Mouse (Mus musculus) layer of hippocampus, adult 9-10 months (tissue): ENCODE measurements around the gene Dolk.

ENCODE experiments used
- DNase-seq: peaks from one replicate; pipeline ENCODE4 v3.0.0; 2022; ENCODE audit warnings: low spot score

Gene Dolk

DNA sequence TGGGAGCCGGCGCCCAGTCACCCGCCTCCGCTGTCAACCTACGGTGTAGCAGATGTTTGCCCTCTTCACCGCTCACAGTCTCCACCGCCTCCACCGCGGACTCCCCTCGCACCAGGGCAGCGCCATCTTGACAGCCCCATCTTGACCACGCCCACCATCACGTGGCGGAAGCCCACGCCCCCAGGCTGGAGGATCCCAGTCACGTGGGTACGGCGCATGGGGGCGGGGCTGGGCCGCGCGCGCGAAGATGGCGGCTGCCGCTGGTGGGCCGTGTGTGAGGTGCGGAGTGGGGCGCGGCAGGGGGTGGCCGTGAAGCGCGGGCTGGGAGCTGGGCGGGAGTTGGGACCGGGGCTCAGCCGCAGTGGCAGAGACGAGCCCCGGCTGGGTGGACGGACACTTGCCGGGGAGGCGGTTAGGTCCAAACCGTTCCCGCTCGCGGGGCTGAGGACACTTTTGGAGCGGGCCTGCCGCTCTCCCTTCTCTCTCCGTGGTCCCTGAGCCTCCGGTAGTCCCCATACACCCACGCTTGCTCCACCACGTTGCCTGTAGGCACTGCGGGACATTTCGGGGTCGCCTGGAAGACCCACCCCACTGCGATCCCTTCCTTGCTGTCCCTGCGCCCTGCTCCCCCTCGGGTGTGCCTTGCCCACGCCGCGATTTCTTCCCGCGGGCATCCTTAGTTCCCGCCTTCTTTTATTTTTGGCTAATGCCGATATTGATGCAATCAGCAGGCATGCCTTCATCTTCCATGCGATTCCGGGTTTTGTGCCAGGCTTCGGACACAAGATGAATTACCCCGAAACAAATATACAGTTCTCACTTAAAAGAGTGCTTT, at the start of gene Dolk, which contains the start of gene Nup188:
TSS of gene Dolk (minus strand) at position 143 of the 835 bp plus-strand sequence.
TSS of gene Nup188 (plus strand) at position 206 of the 835 bp plus-strand sequence.
- DNase-seq, result peak; percentile 75

DNA sequence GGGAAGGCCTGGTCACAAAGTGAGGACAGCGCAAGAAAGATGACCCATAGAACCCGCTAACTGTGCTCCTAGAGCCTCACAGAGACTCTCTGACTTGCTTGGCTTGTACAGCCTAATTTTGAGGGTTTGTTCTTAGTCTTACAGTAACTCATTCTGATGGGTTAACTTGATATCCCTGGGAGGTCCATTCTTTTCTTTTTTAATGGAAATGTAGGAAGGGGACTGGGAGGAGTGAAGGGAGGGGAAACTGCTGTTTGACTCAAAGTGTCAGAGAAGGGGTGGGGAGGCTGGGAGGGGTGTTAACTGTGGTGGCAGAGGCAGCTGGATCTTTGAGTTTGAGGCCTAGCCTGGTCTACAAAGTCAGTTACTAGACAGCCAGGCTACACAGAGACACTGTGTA, 49.2 kb upstream of the Dolk start:
- no peak for DNase-seq

- DNase-seq, result no peak
These were observed 42.7 kb upstream of the Dolk start for GRCm38 (mm10) chr2:30328791-30329190.

DNA sequence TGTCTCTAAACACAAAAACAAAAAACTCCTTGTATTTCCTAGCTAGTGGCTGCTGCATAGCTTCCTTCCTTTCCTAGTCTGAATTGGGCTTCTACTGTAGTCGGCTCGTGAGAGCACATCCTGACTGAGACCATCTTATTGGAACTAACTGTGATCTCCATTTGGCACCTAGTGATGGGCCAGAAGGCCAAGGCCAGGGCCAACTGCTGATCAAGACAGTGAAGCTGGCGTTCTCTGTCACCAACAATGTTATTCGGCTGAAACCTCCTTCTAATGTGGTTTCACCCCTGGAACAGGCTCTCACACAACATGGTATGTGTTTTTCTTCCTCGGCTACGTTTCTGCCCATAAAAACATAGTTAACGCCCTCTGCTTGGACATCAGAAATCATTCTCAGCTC, 41.1 kb upstream of the Dolk start:
- DNase-seq, result no peak

DNA sequence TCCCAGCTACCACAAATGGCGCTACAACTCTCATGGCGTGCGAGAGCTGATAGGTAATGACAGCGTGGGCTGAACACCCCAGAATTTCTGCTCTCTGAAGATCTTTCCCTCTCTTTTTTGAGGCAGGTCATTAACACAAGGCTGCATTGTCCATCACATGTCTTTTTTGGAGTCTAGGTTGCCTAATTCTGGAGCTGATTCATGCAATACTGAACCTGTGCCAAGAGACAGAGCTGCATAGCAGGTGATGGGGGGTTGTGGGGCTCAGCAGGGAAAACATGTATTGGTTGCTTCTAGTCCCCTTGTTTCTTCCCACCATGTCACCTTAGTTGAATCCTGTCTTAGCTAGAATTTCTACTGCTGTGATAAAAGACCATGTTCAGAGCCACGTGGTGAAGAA, 39.2 kb upstream of the Dolk start:
- no peak for DNase-seq

- DNase-seq, result no peak
These were observed 37.0 kb upstream of the Dolk start for GRCm38 (mm10) chr2:30323111-30323510.

DNA sequence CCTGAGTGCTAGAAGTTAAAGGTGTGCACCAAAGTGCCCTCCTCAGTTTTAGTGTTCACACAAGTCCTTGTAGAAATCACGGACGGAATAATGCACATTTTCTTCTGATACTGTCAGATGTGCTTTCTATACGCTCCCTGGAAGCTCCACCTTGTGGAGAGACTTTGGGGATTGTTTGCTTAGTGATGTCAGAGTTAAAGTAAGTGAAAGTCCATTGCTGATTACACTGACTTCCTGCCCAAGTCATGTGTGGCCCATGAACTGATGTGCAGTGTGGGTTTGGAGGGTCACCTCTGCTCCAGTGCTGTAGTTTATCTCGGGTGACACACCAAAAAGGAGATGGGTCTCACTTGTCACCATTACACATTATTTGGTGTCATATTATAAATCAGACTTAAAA, 33.1 kb upstream of the Dolk start:
- DNase-seq, result no peak

DNA sequence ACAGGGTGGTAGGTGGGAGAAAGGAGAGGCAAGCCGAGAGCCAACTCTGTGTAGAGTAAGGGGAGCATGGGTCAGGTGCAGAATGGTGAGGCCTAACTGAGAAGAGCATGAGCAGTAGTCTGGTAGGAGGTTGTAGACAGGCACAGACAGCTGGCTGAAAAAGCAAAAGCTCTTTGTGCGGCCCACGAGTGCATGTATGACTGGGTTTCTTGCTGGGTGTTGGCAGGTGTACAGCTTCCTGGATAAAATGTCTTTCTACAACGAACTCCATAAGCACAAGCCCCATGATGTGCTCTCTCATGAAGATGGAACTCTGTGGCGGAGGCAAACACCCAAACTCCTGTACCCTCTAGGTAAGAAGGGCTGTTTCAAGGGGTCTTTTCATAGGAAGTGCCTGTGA, 30.8 kb upstream of the Dolk start:
- DNase-seq, result no peak

DNA sequence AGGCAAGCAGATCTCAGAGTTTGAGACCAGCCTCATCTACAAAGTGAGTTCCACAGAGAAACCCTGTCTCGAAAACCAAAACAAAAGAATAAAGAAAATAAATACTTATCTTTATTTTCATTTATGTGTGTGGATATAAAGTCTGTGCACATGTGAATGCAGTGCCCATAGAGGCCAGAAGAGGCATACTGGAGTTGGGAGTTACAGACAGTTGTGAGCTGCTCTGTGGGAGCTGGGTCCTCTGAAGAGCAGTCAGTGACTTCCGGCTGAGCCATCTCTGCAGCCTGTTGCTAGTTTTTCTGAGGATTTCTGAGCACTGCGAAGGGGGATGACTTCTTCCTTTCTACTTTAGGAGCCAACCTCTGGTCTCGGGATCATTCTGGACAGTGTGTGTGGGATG, 30.0 kb upstream of the Dolk start:
- DNase-seq, result no peak

GRCm38 (mm10) chr2:30311481-30311880, 25.3 kb upstream of the Dolk start:
- no peak for DNase-seq

DNA sequence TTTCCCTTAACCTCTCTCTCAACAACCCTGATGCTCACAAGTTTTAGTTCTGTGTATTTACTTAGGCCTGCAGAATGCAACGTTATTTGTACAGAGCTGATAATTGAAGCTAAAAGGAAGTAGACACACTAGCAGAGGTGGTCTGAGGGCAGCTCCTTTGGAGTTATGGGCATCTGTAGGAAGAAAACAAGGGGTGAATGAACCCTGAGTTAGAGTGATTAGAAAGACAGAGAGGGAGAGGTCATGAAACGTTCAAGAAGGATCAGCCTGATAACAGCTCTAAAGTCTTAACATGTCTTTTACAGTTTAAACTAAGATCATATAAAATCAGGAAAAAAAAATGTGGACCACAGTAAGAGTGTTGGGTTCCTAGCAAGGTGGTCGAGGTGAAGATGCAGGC, 23.2 kb upstream of the Dolk start:
- DNase-seq, result no peak

DNA sequence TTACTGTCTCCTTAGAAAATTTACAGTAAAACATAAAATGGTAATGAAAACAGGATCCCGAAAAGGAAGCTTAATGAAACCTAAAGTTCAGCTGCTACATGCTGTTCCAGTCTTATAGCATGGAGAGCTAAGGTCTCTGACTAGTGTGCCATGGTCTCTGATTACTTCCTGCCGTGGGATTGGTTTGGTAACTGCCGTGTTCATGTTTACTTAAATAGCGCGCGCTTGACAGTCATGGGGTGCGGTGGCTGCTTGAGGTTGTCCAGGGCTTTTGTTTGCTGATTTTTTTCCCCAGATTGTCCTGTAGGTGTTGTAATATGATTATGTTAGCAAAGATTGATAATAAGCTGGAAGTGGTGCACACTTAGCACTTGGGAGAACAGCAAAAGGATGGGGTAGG, 20.0 kb upstream of the Dolk start:
- no peak for DNase-seq

GRCm38 (mm10) chr2:30299966-30300365, 13.8 kb upstream of the Dolk start:
- no peak for DNase-seq

- DNase-seq, result no peak
These were observed 13.4 kb upstream of the Dolk start for GRCm38 (mm10) chr2:30299525-30299924.

DNA sequence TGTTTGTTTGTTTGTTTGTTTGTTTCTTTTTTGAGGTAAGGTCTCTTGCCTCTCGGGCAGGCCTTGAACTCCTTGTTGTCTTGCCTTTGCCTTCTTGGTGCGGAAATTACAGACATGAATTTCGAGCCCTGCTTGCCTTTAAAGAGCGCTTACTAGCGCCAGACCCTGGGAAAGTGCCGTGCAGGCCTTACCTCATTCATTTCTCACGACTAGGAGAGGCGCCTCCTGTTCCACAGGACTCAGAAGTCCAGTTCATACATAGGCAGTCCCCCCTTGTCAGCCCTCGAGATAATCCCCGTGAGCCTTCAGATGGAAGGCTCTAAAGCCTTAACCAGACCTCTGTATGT, 866 bp upstream of the Dolk start:
- no peak for DNase-seq

DNA sequence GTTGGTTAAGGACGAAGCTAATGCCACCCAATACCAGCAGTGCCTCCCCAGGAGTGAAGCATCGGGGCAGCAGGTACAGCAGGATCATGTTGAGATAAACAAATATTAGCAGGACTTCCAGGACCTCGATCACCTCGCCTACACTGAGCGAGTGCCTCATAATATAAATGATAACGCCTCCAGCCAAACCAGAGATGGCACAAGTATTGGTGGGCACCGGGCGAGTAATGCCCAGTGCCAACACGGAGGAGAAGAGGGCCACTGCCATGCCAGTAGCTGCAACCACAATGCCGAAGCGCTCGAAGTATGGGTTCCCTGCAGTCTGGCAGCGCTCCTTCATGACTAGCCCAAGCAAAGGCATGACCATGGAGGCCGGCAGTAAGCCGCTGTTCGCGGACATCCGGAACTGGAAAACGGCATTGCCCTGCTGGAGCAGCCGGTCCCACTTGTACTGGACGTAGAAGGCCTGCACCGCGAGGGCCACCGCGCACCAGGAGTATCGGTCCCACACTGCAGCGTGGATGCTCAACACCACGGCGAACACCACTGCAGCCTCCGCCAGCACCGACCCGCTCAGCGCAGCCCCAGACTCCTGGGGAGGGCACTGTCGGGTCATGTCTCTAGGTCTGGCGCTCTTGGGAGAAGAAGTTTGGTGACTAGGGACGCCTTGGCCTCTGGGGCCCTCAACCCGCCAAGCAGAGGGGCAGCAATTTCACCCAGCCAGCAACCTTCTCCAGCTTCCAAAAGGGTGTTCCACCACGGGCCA, 535 bp downstream of the Dolk start:
- no peak for DNase-seq

DNA sequence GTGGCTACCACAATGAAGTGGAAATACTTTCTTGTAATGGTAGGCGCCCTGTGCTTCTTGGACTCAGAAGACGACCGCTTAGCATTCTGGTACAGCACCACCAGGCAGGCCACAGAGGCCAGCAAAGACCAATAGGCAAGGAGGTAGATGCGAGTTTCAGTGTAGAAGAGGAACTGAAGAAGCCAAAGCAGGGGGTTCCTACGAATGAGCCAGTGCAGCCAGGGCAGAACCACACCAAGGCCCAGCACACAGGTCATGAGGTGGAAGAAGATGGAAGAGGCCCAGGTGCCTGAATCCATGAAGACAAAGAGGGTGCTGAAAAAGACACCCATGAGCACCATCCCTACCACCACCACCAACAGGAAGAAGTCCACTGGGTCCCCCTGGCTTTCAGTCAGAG, 1.1 kb downstream of the Dolk start:
- DNase-seq, result no peak

- DNase-seq, result no peak
These were observed 2.9 kb downstream of the Dolk start for GRCm38 (mm10) chr2:30283193-30283592.

GRCm38 (mm10) chr2:30281651-30282050, 4.5 kb downstream of the Dolk start:
- DNase-seq, result no peak

- no peak for DNase-seq
These were observed 5.4 kb downstream of the Dolk start, which contains the start of gene Gm28038 for GRCm38 (mm10) chr2:30280743-30281142. Gene Gm28038, plus strand, starts transcription at chr2:30281043.

DNA sequence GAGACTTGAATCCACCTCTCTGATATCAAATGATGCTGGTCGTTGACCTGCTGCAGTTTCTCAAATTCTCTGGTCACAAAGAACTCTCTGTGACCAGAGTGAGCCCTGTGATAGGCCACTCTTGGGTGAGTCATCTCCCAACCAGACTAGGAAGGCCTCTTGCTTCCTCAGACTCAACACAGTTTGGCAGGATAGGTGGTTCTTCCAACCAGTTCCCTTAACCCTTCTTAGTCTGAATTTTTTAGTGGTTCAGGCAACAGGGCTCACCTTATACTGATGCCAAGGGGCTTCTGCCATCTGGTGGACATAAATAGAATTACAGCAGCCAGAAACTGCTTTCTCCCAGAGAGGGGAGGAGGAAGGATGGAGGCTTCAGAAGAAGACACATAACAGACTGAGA, 16.0 kb downstream of the Dolk start:
- DNase-seq, result peak; percentile 63

DNA sequence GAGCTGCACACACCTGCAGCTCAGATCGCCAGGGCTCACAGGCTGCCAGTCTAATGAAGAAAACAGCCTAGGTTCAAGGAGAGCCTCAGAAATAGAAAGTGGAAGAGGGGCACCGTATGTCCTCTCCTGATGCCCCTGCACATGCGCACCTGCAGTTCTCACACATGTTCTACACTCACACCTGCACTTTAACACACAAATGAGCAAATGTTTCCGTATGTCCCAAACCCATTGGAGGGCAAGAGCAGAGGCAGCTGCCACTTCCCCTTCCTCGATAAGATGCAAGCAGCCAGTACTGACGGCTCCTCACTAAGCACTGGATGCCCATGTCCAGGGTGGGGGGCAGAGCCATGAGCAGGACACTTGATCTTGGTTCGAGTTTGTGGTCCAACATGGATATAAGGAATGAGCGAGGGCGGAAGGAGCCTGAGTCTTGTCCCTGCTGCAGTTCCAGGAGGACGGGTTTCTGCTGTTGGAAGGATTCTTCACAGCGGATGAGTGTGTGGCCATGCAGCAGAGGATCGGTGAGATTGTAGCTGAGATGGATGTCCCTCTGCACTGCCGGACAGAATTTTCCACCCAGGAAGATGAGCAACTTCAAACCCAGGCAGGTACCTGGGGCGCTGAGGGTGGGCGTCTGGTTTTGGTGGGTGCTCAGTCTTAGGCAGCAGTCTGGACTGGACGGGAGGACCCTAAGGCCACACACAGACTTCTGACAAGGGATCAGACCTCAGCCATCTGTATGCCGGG, 16.7 kb downstream of the Dolk start:
- no peak for DNase-seq

DNA sequence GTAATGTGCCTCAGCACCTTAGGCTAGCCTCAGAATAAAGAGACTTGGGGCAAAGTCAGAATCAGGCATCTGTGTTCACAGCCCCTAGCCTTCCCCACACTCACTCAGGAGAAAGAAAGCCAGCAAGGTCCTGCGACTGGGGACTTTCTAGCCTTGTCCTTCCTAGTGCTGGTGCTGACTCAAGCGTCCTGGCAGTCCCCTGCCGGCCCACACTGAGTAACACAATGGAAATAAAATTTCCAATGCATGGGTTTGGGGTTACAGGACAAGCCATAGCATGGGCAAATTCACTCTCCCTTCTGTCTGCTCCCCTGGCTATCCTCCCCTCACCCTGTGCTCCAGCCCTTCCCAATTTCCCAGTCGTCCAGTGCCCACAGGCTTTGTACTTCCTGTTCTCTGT, 17.8 kb downstream of the Dolk start:
- DNase-seq, result no peak
